Mouse (Mus musculus): ENCODE measurements around the gene Sfrp4. TPM values are rescaled to one million over a fixed set of nuclear protein-coding genes. Genes with fewer than 3 reads are reported as not detected.
"Not testable (repeated sequence)": the region's sequence is repeated elsewhere in the genome, so short reads cannot be mapped to it uniquely, and the experiment has no call there.

Gene Sfrp4
- polyA plus RNA-seq (2017; shearing (Covaris generic)), result not detected

GRCm38 (mm10) chr13:19622573-19623227, at the start of gene Sfrp4:
TSS of gene Sfrp4 (plus strand) at chr13:19623104.
- no peak for ATAC-seq

- ATAC-seq, result not testable (repeated sequence)
Measured at GRCm38 (mm10) chr13:19574723-19575122, 48.2 kb upstream of the Sfrp4 start.

GRCm38 (mm10) chr13:19575947-19576346, 47.0 kb upstream of the Sfrp4 start:
- ATAC-seq, result no peak

GRCm38 (mm10) chr13:19590996-19591759, 31.7 kb upstream of the Sfrp4 start:
- no peak for ATAC-seq

- no peak for ATAC-seq
Measured at GRCm38 (mm10) chr13:19595141-19595540, 27.8 kb upstream of the Sfrp4 start.

- no peak for ATAC-seq
Measured at GRCm38 (mm10) chr13:19599242-19599641, 23.7 kb upstream of the Sfrp4 start.

GRCm38 (mm10) chr13:19602531-19602930, 20.4 kb upstream of the Sfrp4 start:
- ATAC-seq, result no peak

- ATAC-seq, result no peak
Measured at GRCm38 (mm10) chr13:19603719-19604118, 19.2 kb upstream of the Sfrp4 start.

- no peak for ATAC-seq
Measured at GRCm38 (mm10) chr13:19604916-19605315, 18.0 kb upstream of the Sfrp4 start.

- no peak for ATAC-seq
Measured at GRCm38 (mm10) chr13:19608120-19608519, 14.8 kb upstream of the Sfrp4 start.

GRCm38 (mm10) chr13:19612348-19612747, 10.6 kb upstream of the Sfrp4 start:
- no peak for ATAC-seq

- no peak for ATAC-seq
Measured at GRCm38 (mm10) chr13:19612963-19613362, 9.9 kb upstream of the Sfrp4 start.

- no peak for ATAC-seq
Measured at GRCm38 (mm10) chr13:19613426-19613825, 9.5 kb upstream of the Sfrp4 start.

GRCm38 (mm10) chr13:19614311-19614710, 8.6 kb upstream of the Sfrp4 start:
- ATAC-seq, result no peak

- ATAC-seq, result no peak
Measured at GRCm38 (mm10) chr13:19618081-19618480, 4.8 kb upstream of the Sfrp4 start.

- no peak for ATAC-seq
Measured at GRCm38 (mm10) chr13:19618841-19619215, 4.1 kb upstream of the Sfrp4 start.

- peak; percentile 54 for ATAC-seq
Measured at GRCm38 (mm10) chr13:19619216-19619927, 3.5 kb upstream of the Sfrp4 start, which contains the start of gene Epdr1. TSS of gene Epdr1 (minus strand) at chr13:19619927.

GRCm38 (mm10) chr13:19623228-19623905, 463 bp downstream of the Sfrp4 start:
- no peak for ATAC-seq

- no peak for ATAC-seq
Measured at GRCm38 (mm10) chr13:19624632-19625320, 1.9 kb downstream of the Sfrp4 start.

GRCm38 (mm10) chr13:19626473-19626872, 3.6 kb downstream of the Sfrp4 start:
- ATAC-seq, result no peak

- ATAC-seq, result no peak
Measured at GRCm38 (mm10) chr13:19630768-19631709, 8.1 kb downstream of the Sfrp4 start.
